Mouse (Mus musculus): Measurements from ENCODE around the gene Atf3.
A peak's percentile ranks its signal among the peaks of the same experiment; 100 is the strongest.

The Atf3 gene

DNA sequence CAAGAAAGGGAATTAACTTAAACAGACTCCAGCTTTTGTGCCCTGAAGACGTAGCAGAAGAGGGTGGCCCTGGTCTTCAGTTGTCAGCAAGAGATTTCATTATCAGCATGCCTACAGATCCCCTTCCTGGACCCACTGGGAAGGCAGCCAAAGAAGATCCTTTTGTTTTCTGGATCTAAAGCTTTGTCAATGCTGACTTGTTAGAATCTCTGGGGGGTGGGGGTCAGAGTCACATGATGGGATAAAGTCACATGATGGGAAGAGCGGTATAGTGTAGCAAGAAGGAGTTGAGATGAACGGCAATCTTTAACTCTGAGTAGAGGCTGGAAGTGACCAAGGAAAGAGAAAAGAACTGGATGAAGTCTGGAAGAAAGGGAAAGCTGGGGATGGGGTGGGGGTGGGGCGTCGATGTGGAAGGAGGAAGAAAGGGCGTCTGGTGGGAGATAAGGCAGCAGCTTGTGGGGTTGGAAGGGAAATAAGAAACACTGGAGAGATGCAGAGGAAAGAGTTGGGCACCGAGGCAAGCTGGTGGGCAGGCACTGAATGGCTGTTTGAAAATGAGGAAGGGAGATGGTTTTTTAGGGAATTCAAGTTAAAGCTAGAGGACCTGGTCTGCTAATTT lies 78.9 kb downstream of the Atf3 start:
- DNase-seq, result no peak

DNA sequence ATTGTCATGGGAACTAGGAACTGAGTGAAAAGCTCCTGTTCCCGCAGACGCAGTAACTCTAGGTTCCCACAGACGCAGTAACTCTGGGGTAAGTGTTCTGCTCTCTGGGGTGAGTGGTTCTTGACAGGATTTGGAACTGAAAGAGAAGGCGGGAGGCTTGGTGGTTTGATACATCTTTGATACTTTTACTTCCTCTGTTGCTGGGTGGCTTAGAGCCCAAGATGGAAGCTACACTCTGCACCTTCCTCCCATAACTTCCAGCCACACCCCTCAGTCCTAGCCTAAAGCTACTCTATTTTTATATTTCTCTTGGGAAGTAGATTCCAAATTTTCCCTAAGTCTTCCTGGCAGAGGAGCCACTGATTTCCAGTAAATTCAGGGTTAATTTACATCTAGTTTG lies 79.4 kb downstream of the Atf3 start:
- DNase-seq, result no peak

DNA sequence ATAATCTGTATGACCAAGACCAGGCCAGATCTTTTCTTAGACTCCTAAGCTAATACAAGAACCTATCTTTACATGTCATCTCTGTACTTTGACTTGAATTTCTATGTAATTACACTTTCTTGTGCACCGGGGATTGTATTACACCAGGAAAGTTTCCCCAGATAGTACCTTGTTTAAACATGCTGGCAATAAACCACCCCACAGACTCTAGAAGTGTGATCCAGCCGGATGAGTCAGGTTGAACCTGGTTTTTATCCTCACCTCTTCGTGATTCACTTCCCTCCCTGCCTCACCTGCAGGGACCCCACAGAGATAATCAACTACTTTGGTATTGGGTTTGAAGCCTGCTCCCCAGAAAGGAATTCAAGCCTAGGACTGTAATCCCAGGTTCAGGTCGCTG lies 82.4 kb downstream of the Atf3 start:
- no peak for DNase-seq

DNA sequence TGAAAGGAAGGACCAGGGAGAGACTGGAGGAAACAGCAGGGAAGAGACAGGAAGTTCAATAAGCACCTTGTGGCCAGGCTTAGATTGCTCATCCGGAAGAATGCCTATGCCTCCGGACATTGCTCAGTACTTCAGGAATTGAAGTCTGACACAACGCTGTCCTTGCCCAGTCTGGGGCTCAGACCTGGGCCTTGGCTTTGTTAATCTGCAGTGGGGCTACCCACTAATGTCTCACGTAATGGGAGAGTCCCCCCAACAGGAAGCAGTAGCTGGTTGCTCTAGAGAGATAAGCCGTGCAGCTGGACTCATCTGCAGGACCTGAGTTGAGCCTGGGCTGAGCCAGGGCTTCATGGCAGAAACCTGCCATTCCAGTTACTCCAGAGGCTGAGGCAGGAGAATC lies 84.9 kb downstream of the Atf3 start:
- no peak for DNase-seq

DNA sequence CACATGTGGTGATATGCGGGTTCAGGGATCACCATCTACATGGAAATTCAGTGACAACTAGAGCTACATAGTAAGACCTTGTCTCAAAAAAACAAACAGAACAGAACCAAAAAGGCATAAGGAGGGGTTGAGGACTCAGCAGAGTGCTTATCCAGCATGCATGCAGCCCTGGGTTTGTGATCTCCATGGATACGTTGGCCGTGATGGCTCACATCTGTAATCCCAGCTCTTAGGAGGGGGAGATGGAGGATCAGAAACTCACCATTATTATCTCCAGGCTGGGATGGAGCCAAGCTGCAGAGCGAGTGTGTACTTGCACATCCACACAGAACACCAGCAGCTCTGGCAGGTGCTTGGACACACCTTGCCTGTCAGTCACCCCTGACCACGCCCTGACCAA lies 85.6 kb downstream of the Atf3 start:
- no peak for DNase-seq

DNA sequence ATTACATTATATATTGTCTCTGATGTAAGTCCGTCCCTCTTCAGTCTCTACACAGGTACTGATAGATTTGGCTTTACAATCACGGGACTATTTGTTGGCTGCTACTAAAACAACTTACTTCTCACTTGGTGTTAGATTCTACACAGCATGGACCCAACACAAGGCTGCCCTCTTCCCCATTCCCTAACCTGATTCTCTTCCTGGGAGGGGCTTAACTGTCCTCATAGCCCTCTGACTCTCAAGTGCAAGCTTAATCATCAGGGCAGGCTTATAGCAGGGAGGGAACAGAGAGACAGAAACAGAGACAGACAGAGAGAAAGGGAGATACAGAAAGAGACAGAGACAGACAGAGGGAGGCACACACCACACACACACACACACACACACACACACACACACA lies 86.1 kb downstream of the Atf3 start:
- no peak for DNase-seq

DNA sequence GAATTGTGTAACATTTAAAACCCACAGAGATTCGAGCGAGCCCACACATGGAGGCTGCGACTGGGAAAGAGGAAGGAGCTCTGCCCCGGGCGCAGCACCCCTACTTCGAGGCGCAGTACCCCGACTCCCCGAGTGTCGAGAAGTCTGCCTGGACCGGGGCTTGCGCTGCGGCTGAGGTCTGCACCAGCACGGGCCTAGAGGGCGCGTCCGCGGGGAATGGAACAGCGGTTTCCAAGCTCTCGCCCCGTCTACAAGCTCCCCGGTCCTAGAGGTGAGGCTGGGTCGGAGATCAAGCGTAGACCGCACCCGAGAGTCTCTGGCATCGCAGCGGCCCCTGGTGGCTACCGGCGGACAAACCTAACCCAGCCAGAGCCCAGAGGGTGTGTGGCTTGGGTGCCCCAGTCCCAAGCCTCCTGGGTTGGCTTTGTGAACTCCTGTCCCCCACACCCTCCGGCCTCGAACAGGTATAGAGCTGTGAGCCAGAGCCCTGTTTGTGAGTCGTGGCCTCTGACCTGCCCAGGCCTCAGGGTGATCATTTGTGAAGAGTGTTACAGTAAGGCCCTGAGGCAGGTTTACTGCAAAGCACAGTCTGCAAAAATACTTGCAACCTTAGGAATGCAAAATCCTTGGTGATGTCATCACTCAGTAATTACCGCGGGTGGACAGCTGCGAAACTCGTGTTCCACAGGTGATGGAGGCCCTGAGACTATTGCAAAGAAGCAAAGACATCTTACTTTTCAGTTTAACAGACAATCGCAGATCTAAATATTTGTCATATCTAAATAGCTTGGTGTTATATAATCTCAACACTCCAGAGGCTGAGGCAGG lies 91.8 kb downstream of the Atf3 start:
- DNase-seq, result peak; percentile 21

DNA sequence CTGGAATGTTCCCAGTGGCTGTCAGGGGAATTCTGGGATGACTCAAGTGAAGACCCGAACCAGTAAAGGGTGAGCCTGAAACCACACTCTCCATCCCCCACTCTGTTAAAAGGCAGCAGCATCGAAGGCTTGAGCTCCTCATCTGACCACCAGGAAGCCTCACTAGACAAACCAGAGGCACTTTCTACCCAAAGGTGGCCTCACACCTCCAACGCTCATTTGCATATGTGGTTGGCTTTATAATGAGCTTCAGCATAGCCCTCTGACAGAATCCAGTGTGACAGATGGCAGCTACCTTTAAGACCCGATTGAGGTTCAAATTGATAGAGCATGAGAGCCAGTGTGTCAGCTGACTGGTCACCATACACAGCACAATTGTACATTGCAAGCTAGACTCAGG lies 93.6 kb downstream of the Atf3 start:
- DNase-seq, result no peak

DNA sequence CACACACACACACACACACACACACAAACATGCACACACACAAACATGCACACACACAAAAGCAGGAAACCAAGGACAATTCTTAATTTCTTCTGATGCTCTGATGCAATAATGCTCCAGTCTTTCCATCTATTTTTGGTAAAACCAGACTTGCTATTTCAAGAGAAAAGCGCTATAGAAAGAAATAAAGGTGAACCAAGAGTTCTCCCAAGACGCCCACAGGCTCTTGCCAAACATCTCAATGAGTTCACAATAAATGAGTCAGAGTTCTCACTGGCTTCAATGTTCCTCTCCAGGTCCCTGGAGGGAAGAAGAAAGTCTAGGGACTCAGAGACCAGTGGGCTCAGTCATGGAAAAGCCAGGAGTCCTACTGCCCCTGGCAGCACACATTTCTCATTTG lies 94.1 kb downstream of the Atf3 start:
- peak; percentile 35 for DNase-seq

DNA sequence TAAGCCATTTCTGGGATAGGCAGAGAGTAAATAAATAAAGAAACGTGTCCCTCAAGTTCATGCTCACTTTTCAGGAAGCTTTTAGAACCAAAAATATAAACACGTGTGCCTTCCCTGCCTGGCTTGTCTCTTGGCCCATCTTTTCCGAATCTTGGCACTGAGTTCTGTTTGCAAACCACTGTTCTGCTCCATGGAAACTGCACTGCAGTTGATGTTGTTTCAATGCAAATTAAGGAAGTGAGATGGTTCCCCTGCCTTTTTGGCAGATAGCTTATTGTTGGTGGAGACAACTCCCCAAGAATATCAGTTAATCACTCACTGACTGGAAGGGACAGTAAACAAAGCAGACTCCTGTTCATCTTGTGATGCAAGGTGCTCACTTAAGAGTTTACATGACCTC lies 95.1 kb downstream of the Atf3 start:
- DNase-seq, result no peak

All from right cerebral cortex, adult 18-20 months (tissue).